Mouse (Mus musculus): ENCODE measurements around the gene Oprd1.

GRCm38 (mm10) chr4:132071674-132072073 lies 72.6 kb downstream of the Oprd1 start:
- no peak for TF ChIP-seq CTCF (IDR thresholded peaks at IDR 0.05; ENCODE audit: borderline replicate concordance, insufficient read depth, low read length)
- TF ChIP-seq POLR2A (IDR thresholded peaks at IDR 0.05; ENCODE audit: low read depth, low read length) = no peak

All from embryonic fibroblast, embryonic 13.5 days (primary cell).